Mouse (Mus musculus) embryonic facial prominence, embryonic 11.5 days (tissue): Measurements from ENCODE around the gene Arhgef10l. TPM values are rescaled to one million over a fixed set of nuclear protein-coding genes. Genes with fewer than 3 reads are reported as not detected.

ENCODE experiments used
- ATAC-seq: fragments of 200-750 bp; cut with Nextera tagmentation; replicated peaks from 2 replicates; pipeline ENCODE4 v1.8.0; 2017; ENCODE audit warnings: low read depth; ENCODE audit not compliant: insufficient number of reproducible peaks, low FRiP score, low TSS enrichment
- DNase-seq: peaks from one replicate; pipeline ENCODE4 v3.0.0-alpha.2; 2015; ENCODE audit warnings: low spot score
- H3K27ac ChIP-seq: fragments of 300-500 bp; sonication (generic); replicated peaks from 2 replicates; pipeline ENCODE4 v1.5.1; 2014; ENCODE audit warnings: mild to moderate bottlenecking, low read depth, low read length, control low read depth
- H3K27me3 ChIP-seq: fragments of 300-500 bp; sonication (generic); 2 replicates; pipeline ENCODE4 v1.6.1; 2014; ENCODE audit warnings: mild to moderate bottlenecking, low read length, moderate library complexity, mixed read lengths; ENCODE audit not compliant: control insufficient read depth, insufficient read depth
- H3K36me3 ChIP-seq: fragments of 300-500 bp; sonication (generic); replicated peaks from 2 replicates; pipeline ENCODE4 v1.6.1; 2014; ENCODE audit warnings: low read depth, mild to moderate bottlenecking, low read length, moderate library complexity, mixed read lengths; ENCODE audit not compliant: control insufficient read depth, insufficient read depth
- H3K4me1 ChIP-seq: fragments of 300-500 bp; sonication (generic); 2 replicates; pipeline ENCODE4 v1.6.1; 2014; ENCODE audit warnings: low read length, mixed read lengths; ENCODE audit not compliant: control insufficient read depth, insufficient read depth
- H3K4me2 ChIP-seq: fragments of 300-500 bp; sonication (generic); 2 replicates; pipeline ENCODE4 v1.6.1; 2014; ENCODE audit warnings: low read depth, mild to moderate bottlenecking, control low read depth, low read length, moderate library complexity
- H3K4me3 ChIP-seq: fragments of 300-500 bp; sonication (generic); 2 replicates; pipeline ENCODE4 v1.5.1; 2014; ENCODE audit warnings: low read depth, low read length, control low read depth
- H3K9ac ChIP-seq: fragments of 300-500 bp; sonication (generic); replicated peaks from 2 replicates; pipeline ENCODE4 v1.6.1; 2014; ENCODE audit warnings: mild to moderate bottlenecking, control low read depth, low read length
- H3K9me3 ChIP-seq: fragments of 300-500 bp; sonication (generic); replicated peaks from 2 replicates; pipeline ENCODE4 v1.6.1; 2016; ENCODE audit warnings: mild to moderate bottlenecking, low read length, inconsistent platforms, mixed read lengths; ENCODE audit not compliant: control insufficient read depth
- WGBS: fragments of 180-500 bp; shearing (Covaris S2); extraction: QIAGEN DNeasy Blood & Tissue Kit; methylation state at CpG from one replicate; pipeline ENCODE4 v1.1.7; 2014; 5-methylcytosine and 5-hydroxymethylcytosine counted together
- polyA plus RNA-seq: library from polyadenylated mRNA; unstranded; fragments of >200 nt; fragmentation: Nextera tagmentation; extraction: Ambion mirVana; gene quantifications from 2 replicates; pipeline ENCODE4 v1.2.1, GENCODE M21; 2014

The Arhgef10l gene
- polyA plus RNA-seq, 1 experiment from 2014 or later, result 10.5 TPM

DNA sequence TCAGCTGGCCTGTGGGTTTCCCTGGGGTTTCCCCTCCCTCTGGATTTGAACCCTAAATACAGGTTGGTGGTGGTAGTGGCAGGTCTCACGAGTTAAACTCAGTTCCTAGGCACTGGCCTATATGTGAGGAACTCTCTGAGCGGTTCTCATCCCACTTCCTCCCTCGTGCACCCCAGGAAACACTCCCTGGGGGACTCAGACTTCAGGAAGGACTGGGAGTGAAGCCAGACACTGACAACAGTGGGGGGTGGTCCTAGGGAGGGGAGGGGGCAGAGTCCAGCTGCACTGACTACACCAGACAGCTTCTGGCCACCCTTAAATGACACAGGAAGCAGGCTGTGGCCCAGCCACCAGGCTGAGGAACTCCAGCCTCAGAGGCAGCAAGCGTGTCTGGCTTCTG, 43.0 kb downstream of the Arhgef10l start:
- Histone ChIP-seq H3K27me3 (no peaks in the 10 kb centered on the region), H3K4me3 (no peak overlapping the region), H3K9ac (peak overlapping the region; percentile 9; the same call in 1 of the 2 replicates), H3K9me3 (no peaks in the 10 kb centered on the region), H3K4me2 (no peak overlapping the region), H3K4me1 (peaks cover 13% of the 10 kb centered on the region), H3K36me3 (no peaks in the 10 kb centered on the region), H3K27ac (peak overlapping the region; percentile 41; the same call in 1 of the 2 replicates)
- WGBS, result 39% methylated on average over 4 of the region's 4 CpGs
- ATAC-seq, result no peak
- no peak for DNase-seq

- ATAC-seq, result no peak
- 75% methylated on average over 5 of the region's 5 CpGs for WGBS
- Histone ChIP-seq H3K4me2 (no peak overlapping the region), H3K36me3 (no peaks in the 10 kb centered on the region), H3K27me3 (no peaks in the 10 kb centered on the region), H3K4me1 (peaks cover 12% of the 10 kb centered on the region), H3K4me3 (no peak overlapping the region), H3K9me3 (no peaks in the 10 kb centered on the region), H3K9ac (no peak overlapping the region), H3K27ac (no peak overlapping the region; the same call in 1 of the 2 replicates)
- no peak for DNase-seq
These were observed 45.3 kb downstream of the Arhgef10l start for GRCm38 (mm10) chr4:140620496-140620895.

DNA sequence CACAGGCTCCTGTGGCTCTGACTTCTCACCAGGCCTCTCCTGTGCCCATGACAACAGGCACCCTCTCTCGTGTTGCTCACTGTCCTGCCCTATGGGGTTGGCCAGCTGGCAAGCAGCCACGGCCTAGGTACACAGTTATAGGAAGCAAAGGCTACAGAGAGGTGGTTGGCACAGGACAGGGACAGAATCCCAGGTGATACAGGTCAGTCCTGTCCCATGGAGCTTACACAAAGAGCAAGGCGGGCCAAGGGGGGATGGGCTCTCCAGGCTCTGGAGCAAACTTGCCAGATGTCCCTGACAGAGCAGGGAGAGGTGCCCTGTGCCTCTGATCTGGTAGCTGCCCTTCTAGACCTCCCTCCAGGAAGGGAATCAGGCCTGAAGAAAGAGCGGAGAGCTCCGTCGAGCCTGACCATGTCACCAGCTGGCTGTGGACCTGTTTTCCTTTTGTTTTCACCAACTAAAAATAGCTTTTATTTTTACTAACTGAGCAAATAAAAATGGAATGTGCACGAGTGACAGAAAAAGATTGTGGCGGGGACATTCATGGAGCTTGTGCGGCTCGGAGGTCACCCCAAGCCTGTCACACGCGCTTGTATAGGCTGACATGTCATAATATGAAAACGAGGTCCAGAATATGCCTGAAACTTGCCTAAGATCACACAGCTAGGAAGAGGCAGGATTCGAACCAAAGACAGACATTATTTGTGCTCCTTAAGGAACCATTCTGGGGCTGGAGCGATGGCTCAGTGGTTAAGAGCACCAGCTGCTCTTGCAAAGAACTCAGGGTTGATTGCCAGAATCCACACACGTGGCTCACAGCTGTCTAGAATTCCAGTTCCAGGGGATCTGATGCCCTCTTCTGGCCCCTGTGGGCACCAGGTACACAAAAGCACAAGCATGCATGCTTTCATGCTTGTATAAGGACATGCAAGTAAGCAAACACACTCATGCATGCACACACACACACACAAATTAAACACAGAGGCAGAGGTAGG, 48.1 kb downstream of the Arhgef10l start:
- Histone ChIP-seq H3K9me3 (no peaks in the 10 kb centered on the region), H3K36me3 (no peaks in the 10 kb centered on the region; the same call in 1 of the 2 replicates), H3K4me1 (no peaks in the 10 kb centered on the region), H3K4me3 (no peak overlapping the region), H3K9ac (0 out of 2 replicates have a peak overlapping the region, but pooled peaks have one; percentile 7), H3K27me3 (no peaks in the 10 kb centered on the region), H3K27ac (no peak overlapping the region), H3K4me2 (no peak overlapping the region)
- 69% methylated on average over 16 of the region's 16 CpGs for WGBS
- DNase-seq (peak; percentile 58), ATAC-seq (no peak)

- H3K36me3 ChIP-seq, result no peaks in the 10 kb centered on the region; the same call in 1 of the 2 replicates
- no peaks in the 10 kb centered on the region for H3K27me3 ChIP-seq
- no peak overlapping the region for H3K4me3 ChIP-seq
- no peaks in the 10 kb centered on the region for H3K9me3 ChIP-seq
- DNase-seq, result no peak
- 94% methylated on average over 11 of the region's 11 CpGs for WGBS
- no peak overlapping the region for H3K4me2 ChIP-seq
- H3K9ac ChIP-seq, result no peak overlapping the region
- ATAC-seq, result no peak
- no peaks in the 10 kb centered on the region for H3K4me1 ChIP-seq
- no peak overlapping the region for H3K27ac ChIP-seq
These were observed 48.9 kb downstream of the Arhgef10l start for GRCm38 (mm10) chr4:140616894-140617293.

DNA sequence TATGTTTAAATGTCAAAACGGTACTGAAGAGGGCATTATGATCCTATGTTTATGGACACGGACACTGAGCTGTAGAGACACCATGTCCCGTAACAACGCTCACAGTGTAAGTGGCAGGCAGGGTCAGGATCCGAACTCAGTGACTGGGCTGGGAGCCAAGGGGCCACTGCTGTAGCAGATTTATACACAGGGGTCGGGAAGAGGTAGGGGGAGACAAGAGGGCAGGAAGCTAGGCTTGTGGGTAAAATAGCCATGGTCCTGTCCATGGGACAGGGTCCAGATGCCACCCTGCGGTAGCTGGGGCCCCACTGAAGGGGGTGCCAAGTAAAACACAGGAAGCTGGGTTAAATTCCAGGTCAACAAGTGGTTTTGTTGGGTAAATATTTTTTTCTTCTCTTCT, 49.6 kb downstream of the Arhgef10l start:
- ATAC-seq (no peak), DNase-seq (no peak)
- Histone ChIP-seq H3K27me3 (no peaks in the 10 kb centered on the region), H3K4me1 (no peaks in the 10 kb centered on the region), H3K27ac (no peak overlapping the region), H3K4me2 (no peak overlapping the region), H3K9ac (no peak overlapping the region), H3K4me3 (no peak overlapping the region), H3K36me3 (no peaks in the 10 kb centered on the region; the same call in 1 of the 2 replicates), H3K9me3 (no peaks in the 10 kb centered on the region)
- WGBS, result 74% methylated on average over 7 of the region's 7 CpGs

DNA sequence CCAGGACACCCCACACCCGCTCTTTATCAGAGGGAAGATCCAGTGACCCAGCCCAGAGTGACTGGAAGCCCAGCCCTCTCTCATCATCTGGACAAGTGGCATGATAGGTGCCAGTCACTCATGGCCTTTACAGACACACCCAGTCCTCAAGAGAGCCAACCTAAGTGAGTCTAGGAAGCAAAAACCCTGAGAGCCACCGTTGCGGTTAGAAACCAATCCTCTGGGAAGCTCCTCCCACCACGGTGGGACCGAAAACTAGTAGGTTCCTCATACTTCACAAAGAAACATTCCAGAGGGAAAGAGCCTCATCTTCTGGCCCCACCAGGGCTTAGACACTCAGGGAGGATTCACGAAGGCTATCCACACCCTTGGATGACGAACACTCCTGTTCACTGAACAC, 50.0 kb downstream of the Arhgef10l start:
- no peaks in the 10 kb centered on the region; the same call in 1 of the 2 replicates for H3K36me3 ChIP-seq
- DNase-seq (no peak), ATAC-seq (no peak)
- H3K27ac ChIP-seq, result no peak overlapping the region
- no peaks in the 10 kb centered on the region for H3K4me1 ChIP-seq
- no peak overlapping the region for H3K4me2 ChIP-seq
- no peak overlapping the region for H3K4me3 ChIP-seq
- H3K27me3 ChIP-seq, result no peaks in the 10 kb centered on the region
- H3K9ac ChIP-seq, result no peak overlapping the region
- 90% methylated on average over 7 of the region's 7 CpGs for WGBS
- no peaks in the 10 kb centered on the region for H3K9me3 ChIP-seq

- H3K4me1 ChIP-seq, result no peaks in the 10 kb centered on the region
These were observed 51.3 kb downstream of the Arhgef10l start for GRCm38 (mm10) chr4:140614553-140614952.

GRCm38 (mm10) chr4:140614145-140614544, 51.7 kb downstream of the Arhgef10l start:
- Histone ChIP-seq H3K9ac (no peak overlapping the region), H3K36me3 (no peaks in the 10 kb centered on the region; the same call in none of the 2 replicates), H3K27ac (no peak overlapping the region), H3K4me1 (no peaks in the 10 kb centered on the region), H3K4me2 (no peak overlapping the region), H3K4me3 (no peak overlapping the region), H3K27me3 (no peaks in the 10 kb centered on the region), H3K9me3 (no peaks in the 10 kb centered on the region)
- no peak; the same call in 1 of the 2 replicates for ATAC-seq
- no peak for DNase-seq
- WGBS, result 76% methylated on average over 6 of the region's 6 CpGs

More at GRCm38 (mm10) chr4:140614553-140614952, 51.3 kb downstream of the Arhgef10l start:
- H3K27ac ChIP-seq, result no peak overlapping the region
- no peak overlapping the region for H3K9ac ChIP-seq
- no peaks in the 10 kb centered on the region; the same call in none of the 2 replicates for H3K36me3 ChIP-seq
- H3K4me3 ChIP-seq, result no peak overlapping the region
- ATAC-seq (no peak), DNase-seq (no peak)
- 85% methylated on average over 5 of the region's 5 CpGs for WGBS
- no peaks in the 10 kb centered on the region for H3K27me3 ChIP-seq
- H3K9me3 ChIP-seq, result no peaks in the 10 kb centered on the region
- no peak overlapping the region for H3K4me2 ChIP-seq
